Mouse (Mus musculus): ENCODE measurements around the gene Slfn5.
"Not testable (repeated sequence)": the region's sequence is repeated elsewhere in the genome, so short reads cannot be mapped to it uniquely, and the experiment has no call there.

The Slfn5 gene

DNA sequence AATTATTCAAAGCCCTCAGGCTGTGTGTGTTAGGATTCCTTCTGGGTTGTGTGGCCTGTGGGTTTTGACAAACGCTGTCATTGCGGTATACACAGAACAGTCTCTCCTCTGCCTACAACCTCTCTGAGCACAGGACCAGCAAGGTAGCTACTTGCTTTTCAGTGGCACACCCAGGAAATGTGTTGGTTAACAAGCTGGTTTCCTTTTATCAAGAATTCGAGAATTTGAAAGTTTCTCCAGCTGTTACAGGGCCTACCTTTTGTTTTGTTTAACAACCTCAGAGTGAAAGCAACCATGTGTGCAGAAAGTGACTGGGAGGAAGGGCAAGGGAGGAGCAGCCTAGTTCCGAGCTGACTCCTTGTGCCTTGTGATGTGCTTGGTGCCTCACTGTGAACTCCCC lies 3.7 kb upstream of the Slfn5 start:
- no peak for DNase-seq

- DNase-seq: no peak
Observed at GRCm38 (mm10) chr11:82949036-82949435, 2.1 kb upstream of the Slfn5 start.

- DNase-seq: no peak
Observed at GRCm38 (mm10) chr11:82951865-82952611, 889 bp downstream of the Slfn5 start.

- DNase-seq: no peak
Observed at GRCm38 (mm10) chr11:82952612-82953542, 1.7 kb downstream of the Slfn5 start.

- no peak for DNase-seq
Observed at GRCm38 (mm10) chr11:82954631-82955030, 3.5 kb downstream of the Slfn5 start.

GRCm38 (mm10) chr11:82956925-82957324 lies 5.8 kb downstream of the Slfn5 start:
- no peak for DNase-seq

DNA sequence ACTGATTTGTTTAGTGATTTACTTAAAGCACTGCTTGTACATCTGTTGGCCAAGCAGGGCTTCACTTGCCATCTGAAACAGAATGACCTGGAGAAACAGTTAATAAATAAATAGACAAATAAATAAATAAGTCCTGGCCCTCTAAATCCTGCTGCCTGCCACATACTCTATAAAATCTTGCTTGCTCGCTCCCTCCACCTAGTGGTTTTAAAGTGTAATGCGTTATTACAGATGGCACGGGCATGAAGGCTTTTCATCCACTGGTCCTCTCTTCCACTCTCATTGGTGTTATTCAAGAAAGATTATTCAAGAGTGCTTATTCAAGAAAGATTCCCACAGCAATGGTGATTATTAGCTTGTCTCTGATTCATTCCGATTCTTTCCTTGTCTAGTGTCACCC lies 8.5 kb downstream of the Slfn5 start:
- DNase-seq: peak; percentile 19 to 44

DNA sequence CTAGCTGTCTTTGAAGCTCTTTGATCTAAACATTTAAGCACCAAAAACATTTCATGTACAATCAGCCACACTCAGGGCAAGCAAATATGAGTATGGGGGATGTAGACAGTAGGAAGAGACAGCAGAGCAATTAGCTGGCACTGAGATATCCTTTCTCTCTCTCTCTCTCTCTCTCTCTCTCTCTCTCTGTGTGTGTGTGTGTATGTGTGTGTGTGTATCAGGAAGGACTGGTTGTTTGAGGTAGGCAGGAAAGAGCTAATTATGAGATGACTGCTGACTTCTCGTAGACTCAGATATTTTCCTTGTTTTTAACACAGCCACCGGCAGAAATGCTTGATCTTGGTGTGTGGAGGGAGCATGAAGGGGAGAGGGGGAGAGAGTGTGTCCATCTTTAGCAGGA lies 10.6 kb downstream of the Slfn5 start:
- DNase-seq: no peak

DNA sequence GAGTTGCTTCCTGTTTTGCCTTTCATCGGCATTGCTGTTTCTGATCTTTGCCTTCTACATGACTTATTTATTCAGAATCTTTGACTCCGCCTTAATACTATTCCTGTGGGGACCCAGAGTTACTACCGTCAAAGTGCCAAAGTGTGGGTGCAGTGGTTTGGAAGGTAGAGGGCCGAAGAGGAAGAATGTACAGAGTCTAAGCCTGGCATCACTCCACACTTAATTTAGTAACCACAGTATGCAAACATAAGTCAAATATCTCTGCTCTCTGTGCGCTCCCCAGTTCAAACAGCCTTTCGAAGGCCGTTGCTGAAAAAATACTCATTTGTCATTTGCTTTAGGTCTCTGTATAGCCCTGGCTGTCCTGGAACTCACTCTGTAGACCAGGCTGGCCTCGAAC lies 11.1 kb downstream of the Slfn5 start:
- no peak for DNase-seq

- DNase-seq: peak; percentile 59 to 77
Observed at GRCm38 (mm10) chr11:82970712-82971589, 19.8 kb downstream of the Slfn5 start.

DNA sequence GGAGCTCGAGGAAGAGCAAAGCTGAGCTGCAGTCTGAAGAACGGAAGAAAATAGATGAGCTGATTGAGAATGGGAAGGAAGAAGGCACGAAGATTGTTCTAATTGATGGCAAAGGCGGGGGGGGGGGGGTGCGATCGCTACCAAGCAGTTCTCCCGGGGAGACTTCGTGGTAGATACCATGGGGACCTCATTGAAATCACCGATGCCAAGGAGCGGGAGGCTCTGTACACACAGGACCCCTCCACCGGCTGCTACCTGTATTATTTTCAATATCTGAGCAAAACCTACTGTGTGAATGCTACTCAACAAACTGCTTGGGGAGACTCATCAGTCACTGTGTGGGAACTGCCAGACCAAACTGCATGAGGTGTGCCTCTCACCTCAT lies 20.4 kb downstream of the Slfn5 start:
- DNase-seq: no peak

- no peak for DNase-seq
Observed at GRCm38 (mm10) chr11:82973916-82974315, 22.8 kb downstream of the Slfn5 start.

GRCm38 (mm10) chr11:82982409-82982808 lies 31.3 kb downstream of the Slfn5 start:
- DNase-seq: not testable (repeated sequence)

DNA sequence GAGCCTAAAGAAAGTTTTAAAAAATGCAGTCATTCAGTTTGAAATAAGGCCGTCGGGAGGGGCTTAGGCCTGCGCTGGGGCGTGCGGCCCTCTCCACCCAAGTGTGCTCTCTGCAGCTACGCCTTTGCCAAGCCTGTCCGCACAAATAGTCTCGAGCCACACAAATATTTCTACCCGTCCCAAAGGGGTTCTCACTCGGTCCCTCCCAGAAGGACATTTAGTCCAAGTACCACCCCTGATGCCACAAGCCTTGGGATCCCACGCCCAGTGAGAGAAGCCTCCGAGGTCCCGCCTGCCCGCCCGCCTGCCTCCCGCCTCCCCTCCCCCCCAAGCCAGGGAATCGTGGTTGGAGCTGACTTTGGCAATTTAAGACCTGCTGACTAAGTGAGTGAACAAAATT lies 32.0 kb downstream of the Slfn5 start:
- no peak for DNase-seq

GRCm38 (mm10) chr11:82987621-82988020 lies 36.5 kb downstream of the Slfn5 start:
- DNase-seq: no peak

- DNase-seq: no peak
Observed at GRCm38 (mm10) chr11:82989357-82989756, 38.2 kb downstream of the Slfn5 start.

- DNase-seq: peak in 1 of 2 experiments; percentile 19
Observed at GRCm38 (mm10) chr11:82990612-82991385, 39.6 kb downstream of the Slfn5 start.

GRCm38 (mm10) chr11:82991469-82992166 lies 40.5 kb downstream of the Slfn5 start, which contains the start of gene Slfn9:
TSS of gene Slfn9 (minus strand) at chr11:82991830.
- DNase-seq: peak; percentile 32 to 55

DNA sequence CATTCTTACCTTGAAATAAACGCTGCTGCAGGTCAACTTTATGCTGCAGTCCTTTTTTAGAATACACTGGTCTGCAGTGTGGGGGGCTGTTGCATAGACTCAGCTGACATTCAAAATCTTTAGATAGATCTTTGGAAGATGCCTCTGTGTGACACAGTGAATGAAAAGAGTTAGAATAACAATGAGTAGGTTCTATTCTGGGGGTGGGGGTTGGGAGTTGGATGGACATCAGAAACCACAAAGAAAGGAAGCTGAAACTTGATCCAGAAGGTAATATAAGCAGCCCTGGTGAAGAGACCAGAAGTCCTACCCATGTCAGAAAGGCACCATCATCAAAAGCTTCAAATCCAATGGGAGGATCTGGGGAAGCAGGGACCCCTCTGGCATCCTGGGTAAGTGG lies 62.2 kb downstream of the Slfn5 start:
- no peak for DNase-seq
